Mouse (Mus musculus): Measurements from ENCODE around the gene Glb1l2.

Glb1l2 gene

GRCm38 (mm10) chr9:26805935-26806666 is at the start of gene Glb1l2:
Gene Glb1l2, minus strand, starts transcription at chr9:26806468.
- peak; percentile 59 for DNase-seq (ENCODE audit: extremely low read depth, low read depth, low spot score)

DNA sequence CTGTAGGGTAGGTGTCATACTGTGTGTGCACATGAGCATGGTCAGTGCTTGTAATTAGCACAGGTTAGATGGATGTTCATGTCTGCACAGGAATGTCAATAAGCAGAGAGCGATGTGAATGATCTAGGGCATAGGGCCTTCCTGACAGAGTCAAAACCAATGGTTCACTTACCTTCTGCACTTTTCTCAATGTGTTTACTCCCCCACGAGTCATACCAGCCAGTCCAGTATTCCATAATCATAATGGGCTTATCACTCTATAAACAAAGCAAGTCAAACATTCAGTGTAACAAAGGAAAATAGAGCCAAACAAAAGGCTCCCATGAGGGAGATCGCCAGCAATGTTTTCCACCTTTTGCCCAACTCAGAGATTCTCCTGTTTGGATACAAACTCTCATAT is 24.8 kb upstream of the Glb1l2 start:
- no peak for DNase-seq (ENCODE audit: extremely low read depth, low read depth, low spot score)

DNA sequence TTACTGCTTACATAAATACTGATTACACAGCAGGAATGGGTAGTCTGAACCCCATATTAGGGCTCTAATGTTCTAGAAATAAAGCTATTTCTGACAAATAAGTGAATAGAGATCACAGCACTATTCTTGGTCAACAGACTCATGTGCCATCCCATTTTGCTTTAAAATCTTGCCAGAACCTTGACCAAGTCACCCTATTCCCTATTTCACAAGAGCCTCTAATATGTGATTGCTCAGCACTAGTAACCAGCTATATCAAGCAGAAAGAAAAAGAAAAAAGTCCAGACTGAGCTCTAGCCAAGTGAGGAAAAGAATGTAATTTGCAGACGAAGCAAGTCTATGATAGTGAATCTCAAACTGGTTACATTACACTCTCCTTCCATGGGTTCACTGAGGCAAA is 13.7 kb upstream of the Glb1l2 start:
- DNase-seq (ENCODE audit: extremely low read depth, low read depth, low spot score) = no peak

DNA sequence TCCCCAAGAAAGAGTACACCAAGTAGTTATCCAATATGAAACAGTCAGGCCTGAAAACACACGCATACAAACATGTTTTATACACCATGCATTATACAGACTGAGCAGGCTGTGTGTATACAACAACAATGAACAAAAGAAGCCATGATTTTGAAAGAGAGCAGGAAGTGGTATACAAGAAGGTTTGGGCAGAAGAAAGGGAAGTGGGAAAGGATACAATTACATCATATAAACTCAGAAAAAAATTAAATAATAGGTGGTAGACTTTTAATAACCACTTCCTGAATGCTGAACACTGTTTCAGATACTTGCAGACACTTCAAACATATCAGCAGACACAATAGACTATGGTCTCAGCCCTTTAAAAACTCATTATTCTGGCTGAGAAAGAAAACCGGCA is 2.5 kb upstream of the Glb1l2 start:
- no peak for DNase-seq (ENCODE audit: extremely low read depth, low read depth, low spot score)

- no peak for DNase-seq (ENCODE audit: extremely low read depth, low read depth, low spot score)
Measured at GRCm38 (mm10) chr9:26804321-26804720, 1.9 kb downstream of the Glb1l2 start.

- no peak for DNase-seq (ENCODE audit: extremely low read depth, low read depth, low spot score)
Measured at GRCm38 (mm10) chr9:26800357-26800756, 5.9 kb downstream of the Glb1l2 start.

- no peak for DNase-seq (ENCODE audit: extremely low read depth, low read depth, low spot score)
Measured at GRCm38 (mm10) chr9:26798731-26799130, 7.5 kb downstream of the Glb1l2 start.

GRCm38 (mm10) chr9:26798205-26798604 is 8.1 kb downstream of the Glb1l2 start:
- no peak for DNase-seq (ENCODE audit: extremely low read depth, low read depth, low spot score)

GRCm38 (mm10) chr9:26792829-26793228 is 13.4 kb downstream of the Glb1l2 start:
- DNase-seq (ENCODE audit: extremely low read depth, low read depth, low spot score) = no peak

DNA sequence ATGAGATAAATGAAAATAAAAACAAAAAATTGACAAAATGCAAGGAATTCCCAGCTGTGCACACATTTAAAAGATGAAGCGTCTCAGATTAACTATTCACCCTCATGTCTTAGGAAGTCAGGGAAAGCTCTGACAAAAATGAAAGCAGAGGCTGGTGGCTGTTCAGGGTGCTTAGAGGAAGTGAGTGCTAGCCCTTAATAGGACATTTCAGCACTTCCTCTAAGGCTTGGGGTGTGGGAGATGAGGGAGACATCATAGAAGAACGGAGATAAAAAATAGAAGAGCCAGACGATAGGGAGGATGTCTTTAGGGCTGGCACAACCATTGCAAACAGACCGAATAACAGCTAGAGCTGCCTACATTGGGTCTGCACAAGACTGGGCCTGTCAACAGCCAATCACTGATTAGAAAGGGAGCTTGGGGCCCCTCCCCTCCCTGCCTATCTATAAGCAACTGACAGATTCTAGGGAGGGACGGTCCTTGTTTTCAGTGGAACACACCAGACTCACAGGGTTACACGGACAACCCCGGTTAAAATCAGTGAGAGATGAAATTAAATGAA is 22.8 kb downstream of the Glb1l2 start:
- DNase-seq (ENCODE audit: extremely low read depth, low read depth, low spot score) = no peak

- DNase-seq (ENCODE audit: extremely low read depth, low read depth, low spot score) = no peak
Measured at GRCm38 (mm10) chr9:26778421-26778820, 27.8 kb downstream of the Glb1l2 start.

DNA sequence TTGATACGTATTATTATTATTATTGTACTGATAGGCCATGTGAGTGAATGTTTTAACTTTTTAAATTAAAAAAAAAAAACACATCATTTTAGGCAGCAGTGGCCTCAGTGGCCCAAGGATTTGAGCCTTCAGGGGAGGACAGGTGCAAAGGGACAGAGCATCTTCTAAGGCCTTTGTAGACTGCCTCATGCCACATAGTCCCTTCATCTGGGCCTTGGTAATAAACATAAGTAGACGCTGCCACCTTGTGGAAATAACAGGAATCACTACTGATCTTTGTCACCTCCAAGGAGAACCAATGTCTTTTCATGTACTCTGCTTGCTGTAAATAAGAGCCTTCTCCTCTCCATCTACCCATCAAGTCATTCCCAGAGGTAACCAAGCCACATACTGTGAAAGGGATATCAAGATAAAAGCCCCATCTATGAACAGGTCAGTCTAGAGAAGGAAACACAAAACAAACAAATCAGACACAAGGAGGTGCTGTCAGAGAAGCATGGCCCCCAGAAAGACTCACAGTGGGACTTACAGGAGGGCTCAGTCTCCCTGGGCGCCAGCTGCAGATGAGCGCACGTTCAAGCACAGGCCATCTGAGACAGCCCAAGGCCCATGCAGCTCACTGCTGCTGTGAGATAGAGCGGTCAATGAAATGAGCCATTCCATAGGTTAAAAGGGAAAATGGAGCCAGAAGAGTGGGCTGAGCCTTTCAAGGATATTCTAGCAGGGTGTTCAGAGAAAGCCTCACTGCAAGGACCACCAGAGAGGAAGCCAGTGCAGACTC is 30.0 kb downstream of the Glb1l2 start:
- DNase-seq (ENCODE audit: extremely low read depth, low read depth, low spot score) = no peak

- no peak for DNase-seq (ENCODE audit: extremely low read depth, low read depth, low spot score)
Measured at GRCm38 (mm10) chr9:26775700-26776099, 30.6 kb downstream of the Glb1l2 start.

DNA sequence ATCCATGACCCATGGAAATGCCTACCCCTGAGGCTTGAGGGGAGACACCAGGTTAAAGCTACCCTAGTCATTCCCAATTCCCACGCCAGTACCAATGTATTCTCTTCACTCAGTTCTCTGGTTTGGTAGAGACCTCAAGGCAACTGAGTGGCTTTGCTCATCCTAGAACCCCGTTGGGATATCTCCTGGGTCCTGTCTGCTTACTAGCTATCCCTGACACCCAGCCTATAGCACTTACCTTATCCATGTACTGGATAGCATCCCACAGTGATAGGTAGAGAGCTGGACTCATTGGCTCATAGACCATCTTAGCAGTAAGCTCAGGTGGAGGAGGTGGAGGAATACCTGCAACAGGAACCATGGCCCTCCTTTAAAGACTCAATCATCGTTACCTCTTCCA is 38.1 kb downstream of the Glb1l2 start:
- no peak for DNase-seq (ENCODE audit: extremely low read depth, low read depth, low spot score)

GRCm38 (mm10) chr9:26762477-26762876 is 43.8 kb downstream of the Glb1l2 start:
- no peak for DNase-seq (ENCODE audit: extremely low read depth, low read depth, low spot score)

- DNase-seq (ENCODE audit: extremely low read depth, low read depth, low spot score) = no peak
Measured at GRCm38 (mm10) chr9:26760576-26760975, 45.7 kb downstream of the Glb1l2 start.

GRCm38 (mm10) chr9:26760081-26760480 is 46.2 kb downstream of the Glb1l2 start:
- DNase-seq (ENCODE audit: extremely low read depth, low read depth, low spot score) = no peak

DNA sequence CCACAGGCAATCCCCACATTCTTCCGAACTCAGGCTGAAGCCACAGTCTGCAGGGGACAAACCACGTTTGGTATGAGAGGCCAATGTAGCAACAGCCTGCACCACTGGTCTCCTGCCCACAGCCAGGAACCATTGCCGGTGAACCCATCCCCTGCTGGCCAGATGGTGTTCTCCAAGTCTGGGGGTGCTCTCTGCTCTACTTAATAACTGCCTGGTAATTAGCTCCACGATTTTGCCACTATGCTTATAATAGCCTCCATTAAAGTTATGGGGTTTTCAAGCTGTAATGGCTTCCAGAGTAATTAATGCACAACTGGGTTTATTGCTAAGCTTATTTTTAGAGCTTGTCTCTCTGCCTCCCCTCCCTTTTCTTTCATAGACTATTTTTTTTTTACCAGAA is 57.4 kb downstream of the Glb1l2 start:
- DNase-seq (ENCODE audit: extremely low read depth, low read depth, low spot score) = no peak

- no peak for DNase-seq (ENCODE audit: extremely low read depth, low read depth, low spot score)
Measured at GRCm38 (mm10) chr9:26747121-26747520, 59.1 kb downstream of the Glb1l2 start.

- no peak for DNase-seq (ENCODE audit: extremely low read depth, low read depth, low spot score)
Measured at GRCm38 (mm10) chr9:26742817-26743216, 63.5 kb downstream of the Glb1l2 start.

GRCm38 (mm10) chr9:26737116-26737515 is 69.2 kb downstream of the Glb1l2 start:
- DNase-seq (ENCODE audit: extremely low read depth, low read depth, low spot score) = no peak

- no peak for DNase-seq (ENCODE audit: extremely low read depth, low read depth, low spot score)
Measured at GRCm38 (mm10) chr9:26733986-26734385, 72.3 kb downstream of the Glb1l2 start.

All from fat pad, adult 2 months (tissue).